Mouse (Mus musculus): ENCODE measurements around the gene Csde1.

DNA sequence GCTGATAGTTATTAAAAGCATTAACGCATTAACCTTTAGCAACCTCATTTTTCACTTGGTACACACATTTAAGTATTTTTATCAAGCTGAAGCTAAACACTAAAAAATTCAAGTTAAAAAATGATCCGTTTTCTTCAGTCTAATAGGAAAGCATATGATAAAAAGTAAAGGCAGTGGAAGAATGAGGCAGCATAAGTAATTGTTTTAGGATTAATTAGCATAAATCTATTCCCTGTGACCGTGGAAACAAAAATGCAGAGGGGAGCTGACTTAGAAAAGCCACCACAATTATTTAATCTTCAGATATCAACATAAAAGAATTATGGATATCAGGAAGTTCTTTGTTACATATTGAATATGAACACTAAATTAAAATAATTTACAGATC is 39.9 kb upstream of the Csde1 start:
- TF ChIP-seq POLR2A (IDR thresholded peaks at IDR 0.05; ENCODE audit: control insufficient read depth, extremely low read depth, insufficient read depth, low read length, poor library complexity) (no peak), CTCF (IDR thresholded peaks at IDR 0.05; ENCODE audit: borderline replicate concordance, control insufficient read depth, extremely low read depth, insufficient read depth, low read length, poor library complexity) (no peak)

All from thymus, adult 2 months (tissue).